Mouse (Mus musculus) limb, embryonic 11.5 days (tissue): ENCODE data around the gene Magi1. TPM values are rescaled to one million over a fixed set of nuclear protein-coding genes. Genes with fewer than 3 reads are reported as not detected.

Experiments
- ATAC-seq: fragments of 200-750 bp; cut with Nextera tagmentation; 2 replicates; pipeline ENCODE4 v1.8.0; 2017; ENCODE audit warnings: low read depth; ENCODE audit not compliant: insufficient number of reproducible peaks, low FRiP score, low TSS enrichment
- DNase-seq: peaks from one replicate; pipeline ENCODE4 v3.0.0-alpha.2; 2015; ENCODE audit warnings: low spot score
- H3K27ac ChIP-seq: fragments of 300-500 bp; sonication (generic); replicated peaks from 2 replicates; pipeline ENCODE4 v1.5.1; 2014; ENCODE audit warnings: low read depth, mild to moderate bottlenecking, low read length
- H3K27me3 ChIP-seq: fragments of 300-500 bp; sonication (generic); 2 replicates; pipeline ENCODE4 v1.6.1; 2014; ENCODE audit warnings: mild to moderate bottlenecking, low read length, mixed read lengths; ENCODE audit not compliant: control insufficient read depth, insufficient read depth
- H3K36me3 ChIP-seq: fragments of 300-500 bp; sonication (generic); 2 replicates; pipeline ENCODE4 v1.6.1; 2014; ENCODE audit warnings: mild to moderate bottlenecking, low read length, moderate library complexity, mixed read lengths; ENCODE audit not compliant: control insufficient read depth, insufficient read depth
- H3K4me1 ChIP-seq: fragments of 300-500 bp; sonication (generic); 2 replicates; pipeline ENCODE4 v1.6.1; 2014; ENCODE audit warnings: low read length, mixed read lengths; ENCODE audit not compliant: control insufficient read depth, insufficient read depth
- H3K4me2 ChIP-seq: fragments of 300-500 bp; sonication (generic); 2 replicates; pipeline ENCODE4 v1.6.1; 2014; ENCODE audit warnings: low read depth, mild to moderate bottlenecking, moderate library complexity; ENCODE audit not compliant: severe bottlenecking
- H3K4me3 ChIP-seq: fragments of 300-500 bp; sonication (generic); 2 replicates; pipeline ENCODE4 v1.5.1; 2014; ENCODE audit warnings: low read depth, low read length
- H3K9ac ChIP-seq: fragments of 300-500 bp; sonication (generic); 2 replicates; pipeline ENCODE4 v1.6.1; 2014; ENCODE audit warnings: mild to moderate bottlenecking, low read length
- H3K9me3 ChIP-seq: fragments of 300-500 bp; sonication (generic); 2 replicates; pipeline ENCODE4 v1.6.1; 2016; ENCODE audit warnings: low read length; ENCODE audit not compliant: control insufficient read depth
- WGBS: fragments of 180-500 bp; shearing (Covaris S2); extraction: QIAGEN DNeasy Blood & Tissue Kit; methylation state at CpG from one replicate; pipeline ENCODE4 v1.1.7; 2014; 5-methylcytosine and 5-hydroxymethylcytosine counted together
- polyA plus RNA-seq: library from polyadenylated mRNA; unstranded; fragments of >200 nt; fragmentation: Nextera tagmentation; extraction: Ambion mirVana; gene quantifications from 2 replicates; pipeline ENCODE4 v1.2.1, GENCODE M21; 2014

Magi1 gene
- polyA plus RNA-seq, 1 experiment from 2014 or later = 13.4 TPM

DNA sequence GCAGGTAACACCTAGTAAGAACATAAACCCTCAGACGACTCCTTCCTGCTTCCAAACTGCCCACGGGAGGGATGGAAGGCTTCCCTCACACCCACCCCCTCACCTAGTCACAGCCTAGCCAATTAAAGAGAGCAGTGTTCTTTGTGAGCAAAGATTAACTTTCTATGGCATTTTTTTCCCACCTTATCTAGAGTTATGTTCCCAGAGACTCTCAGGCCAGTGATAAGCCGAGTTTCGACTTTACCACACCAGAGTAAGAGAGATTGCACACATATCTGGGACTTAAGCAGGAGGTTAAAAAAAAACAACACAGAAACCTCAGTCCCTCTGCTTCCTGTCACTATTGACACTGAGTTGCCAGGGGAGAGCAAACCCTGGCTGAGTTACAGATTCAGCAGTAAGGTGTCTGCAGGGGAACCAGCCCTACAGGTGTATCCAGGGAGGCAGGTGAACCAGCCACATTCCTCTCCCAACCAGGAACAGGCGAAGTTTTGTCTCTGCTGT, 80.0 kb downstream of the Magi1 start:
- no peak for ATAC-seq
- H3K27me3 ChIP-seq = no peaks in the 10 kb centered on the region
- H3K36me3 ChIP-seq = no peaks in the 10 kb centered on the region
- H3K27ac ChIP-seq = no peak overlapping the region
- no peaks in the 10 kb centered on the region for H3K9me3 ChIP-seq
- H3K4me2 ChIP-seq = no peak overlapping the region
- no peak overlapping the region for H3K9ac ChIP-seq
- DNase-seq = peak; percentile 21
- peaks cover 10% of the 10 kb centered on the region; the same call in 1 of the 2 replicates for H3K4me1 ChIP-seq
- 30% methylated on average over 5 of the region's 5 CpGs for WGBS
- no peak overlapping the region for H3K4me3 ChIP-seq

DNA sequence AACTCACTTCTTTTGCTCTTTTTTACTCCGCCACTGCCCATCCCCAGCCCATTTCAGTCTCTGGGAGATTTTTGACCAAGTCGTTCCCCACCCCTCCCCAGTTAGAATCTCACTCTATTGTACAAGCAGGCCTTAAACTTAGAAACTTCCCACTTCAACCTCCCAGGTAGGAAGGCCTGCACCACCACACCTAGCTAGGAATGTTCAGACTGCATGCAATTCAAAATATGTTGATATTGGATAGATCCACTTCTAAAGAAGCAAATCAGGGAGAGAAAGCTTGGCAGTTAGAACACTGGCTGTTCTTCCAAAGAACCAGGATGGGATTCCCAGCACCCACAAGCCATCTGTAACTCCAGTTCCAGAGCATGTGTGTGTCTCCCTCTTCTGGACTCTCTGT, 81.8 kb downstream of the Magi1 start:
- no peak overlapping the region for H3K27ac ChIP-seq
- H3K4me2 ChIP-seq = no peak overlapping the region
- H3K4me1 ChIP-seq = peaks cover 10% of the 10 kb centered on the region; the same call in 1 of the 2 replicates
- H3K9me3 ChIP-seq = no peaks in the 10 kb centered on the region
- H3K9ac ChIP-seq = no peak overlapping the region
- 94% methylated on average over 2 of the region's 2 CpGs for WGBS
- H3K36me3 ChIP-seq = no peaks in the 10 kb centered on the region
- H3K4me3 ChIP-seq = no peak overlapping the region
- no peak for DNase-seq
- ATAC-seq = no peak
- H3K27me3 ChIP-seq = no peaks in the 10 kb centered on the region

DNA sequence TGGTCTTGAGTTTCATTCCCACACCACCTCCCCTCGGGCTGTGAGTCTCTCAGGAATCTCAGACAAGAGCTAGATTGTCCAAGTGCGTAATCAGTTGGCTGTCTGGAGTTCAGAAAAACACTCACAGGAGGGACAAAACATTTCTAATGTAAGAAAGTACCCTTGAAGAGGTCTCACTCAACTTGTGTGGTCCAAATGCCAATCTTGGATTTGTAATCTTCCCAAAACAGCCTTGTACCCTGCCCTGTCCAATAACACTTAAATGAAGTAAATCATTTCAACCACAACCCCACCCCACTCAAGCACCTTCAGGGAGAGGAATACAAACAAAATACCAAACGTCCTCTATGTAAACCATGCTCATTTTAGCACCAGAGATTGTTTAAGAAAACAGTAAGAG, 82.8 kb downstream of the Magi1 start:
- DNase-seq = no peak
- ATAC-seq = no peak
- 72% methylated on average over 3 of the region's 3 CpGs for WGBS
- no peaks in the 10 kb centered on the region for H3K36me3 ChIP-seq
- H3K4me2 ChIP-seq = no peak overlapping the region
- no peak overlapping the region for H3K27ac ChIP-seq
- H3K9ac ChIP-seq = no peak overlapping the region
- peaks cover 14% of the 10 kb centered on the region; the same call in 1 of the 2 replicates for H3K4me1 ChIP-seq
- no peak overlapping the region for H3K4me3 ChIP-seq
- no peaks in the 10 kb centered on the region for H3K27me3 ChIP-seq
- H3K9me3 ChIP-seq = no peaks in the 10 kb centered on the region

DNA sequence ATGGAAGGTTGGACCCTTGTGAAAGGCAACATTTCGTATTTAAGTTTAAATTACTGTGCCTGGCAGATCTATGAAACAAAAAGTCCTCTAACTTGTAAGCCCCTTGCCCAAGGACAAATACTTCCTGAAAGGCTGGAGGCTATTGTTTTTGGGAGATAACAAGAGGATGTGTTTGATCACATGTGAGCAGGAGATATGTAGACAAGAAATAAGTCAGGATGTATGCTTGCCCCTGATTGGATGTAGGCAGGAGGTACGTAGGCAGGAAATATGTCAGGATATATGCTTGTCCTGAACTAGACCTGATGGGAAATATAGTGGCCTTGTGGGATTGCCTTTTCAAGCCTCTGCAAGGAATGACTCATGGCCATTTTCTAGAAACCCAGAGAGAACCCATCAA, 84.0 kb downstream of the Magi1 start:
- WGBS = 89% methylated on average over 2 of the region's 2 CpGs
- Histone ChIP-seq H3K36me3 (no peaks in the 10 kb centered on the region), H3K4me1 (peaks cover 17% of the 10 kb centered on the region; the same call in 1 of the 2 replicates), H3K9me3 (no peaks in the 10 kb centered on the region), H3K4me2 (no peak overlapping the region), H3K9ac (no peak overlapping the region), H3K4me3 (no peak overlapping the region), H3K27ac (no peak overlapping the region), H3K27me3 (no peaks in the 10 kb centered on the region)
- ATAC-seq (no peak), DNase-seq (no peak)

DNA sequence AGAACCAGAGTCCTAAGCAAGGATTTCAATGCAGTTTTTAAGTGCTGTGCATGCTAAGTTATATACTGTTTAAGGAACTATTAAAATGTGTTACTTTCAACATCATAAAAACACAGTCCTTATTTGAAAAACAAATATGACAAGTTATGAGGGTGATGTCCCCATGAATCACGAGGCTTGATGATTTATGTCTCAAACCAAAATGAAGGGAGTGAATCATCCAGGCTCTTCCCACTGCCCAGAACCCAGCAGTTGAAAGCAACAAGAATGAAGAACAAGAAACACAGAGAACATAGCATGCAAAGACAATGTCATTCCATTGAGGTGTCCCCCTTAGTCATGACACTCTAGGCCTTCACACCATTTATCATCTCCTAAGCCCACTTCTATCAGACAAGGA, 85.9 kb downstream of the Magi1 start:
- Histone ChIP-seq H3K4me3 (no peak overlapping the region), H3K4me1 (peaks cover 10% of the 10 kb centered on the region; the same call in 1 of the 2 replicates), H3K36me3 (no peaks in the 10 kb centered on the region), H3K9me3 (no peaks in the 10 kb centered on the region), H3K27me3 (no peaks in the 10 kb centered on the region), H3K4me2 (no peak overlapping the region), H3K27ac (no peak overlapping the region), H3K9ac (no peak overlapping the region)
- WGBS = 67% methylated on average over 1 of the region's 1 CpGs
- DNase-seq (no peak), ATAC-seq (no peak)

DNA sequence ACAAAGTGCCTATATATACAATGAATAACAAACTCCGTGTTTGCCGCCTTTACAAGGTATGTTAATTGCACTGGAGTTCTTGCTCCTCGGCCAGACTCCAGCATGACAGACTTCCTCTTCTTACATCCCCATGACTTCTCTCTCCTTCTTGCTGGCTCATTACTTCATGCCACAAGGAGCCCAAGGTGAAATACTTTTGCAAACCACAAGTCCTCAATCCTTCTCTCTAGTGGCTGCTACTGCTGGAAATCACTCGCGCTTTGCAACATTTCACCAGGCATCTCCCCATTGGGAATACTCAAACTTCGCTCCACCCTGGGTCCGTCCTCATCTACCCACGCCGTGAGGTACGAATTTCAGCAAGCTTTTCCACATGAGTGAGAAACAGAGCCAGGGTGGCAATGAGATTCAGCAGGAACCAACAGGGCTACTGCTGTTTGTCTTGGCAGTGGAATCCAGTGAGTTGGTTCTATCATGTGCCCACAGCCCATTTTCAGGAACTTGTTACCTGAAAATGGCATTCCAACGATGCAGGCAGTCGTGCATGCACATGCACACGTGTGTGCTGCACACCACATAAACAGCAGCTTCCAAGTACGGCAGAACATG, 88.3 kb downstream of the Magi1 start:
- peaks cover 13% of the 10 kb centered on the region; the same call in 1 of the 2 replicates for H3K4me1 ChIP-seq
- WGBS = 76% methylated on average over 14 of the region's 14 CpGs
- no peak overlapping the region for H3K27ac ChIP-seq
- H3K36me3 ChIP-seq = no peaks in the 10 kb centered on the region
- H3K27me3 ChIP-seq = no peaks in the 10 kb centered on the region
- H3K9ac ChIP-seq = no peak overlapping the region
- no peak overlapping the region for H3K4me2 ChIP-seq
- DNase-seq (no peak), ATAC-seq (no peak)
- H3K4me3 ChIP-seq = no peak overlapping the region
- no peaks in the 10 kb centered on the region for H3K9me3 ChIP-seq

DNA sequence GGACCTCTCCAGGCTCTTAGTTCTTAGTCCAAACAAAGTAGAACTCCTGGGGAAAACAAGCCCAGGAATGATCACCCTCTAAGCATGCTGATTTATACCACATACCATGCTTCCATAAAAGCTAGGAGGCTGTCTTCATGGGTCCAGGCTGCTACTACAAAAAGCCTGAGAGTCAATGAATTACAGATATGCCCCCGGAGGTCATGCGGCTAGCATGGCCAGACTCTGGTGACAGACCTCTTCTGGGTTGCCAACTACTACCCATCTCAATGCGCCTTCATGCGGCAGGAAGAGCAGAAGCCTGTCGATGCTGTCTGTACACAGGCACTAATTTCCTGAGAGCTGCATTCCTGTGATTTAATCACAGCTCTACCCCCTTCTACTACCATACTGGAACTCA, 92.9 kb downstream of the Magi1 start:
- 76% methylated on average over 5 of the region's 5 CpGs for WGBS

DNA sequence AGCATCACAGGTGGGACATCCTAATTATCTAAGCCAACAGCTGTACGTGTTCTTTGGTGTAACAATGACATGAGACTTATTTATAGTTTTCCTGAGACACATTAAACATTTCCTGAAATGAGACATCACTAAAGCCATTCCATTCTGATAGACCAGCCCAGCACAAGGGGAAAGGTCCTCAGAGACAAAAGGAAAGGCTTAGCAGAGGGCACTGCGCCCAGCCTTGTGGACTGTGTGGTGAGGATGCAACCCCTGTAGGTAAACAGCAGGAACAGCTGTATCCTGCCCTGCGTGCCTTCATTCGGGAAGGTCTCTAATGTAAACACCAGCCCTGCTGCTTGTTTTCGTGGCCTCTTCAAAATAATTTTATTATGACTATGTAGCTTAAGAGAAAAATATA, 94.3 kb downstream of the Magi1 start:
- Histone ChIP-seq H3K9me3 (no peaks in the 10 kb centered on the region), H3K27ac (no peak overlapping the region), H3K36me3 (no peaks in the 10 kb centered on the region), H3K4me3 (no peak overlapping the region), H3K4me1 (peaks cover 6% of the 10 kb centered on the region; the same call in 1 of the 2 replicates), H3K4me2 (no peak overlapping the region), H3K27me3 (no peaks in the 10 kb centered on the region), H3K9ac (no peak overlapping the region)
- no peak for ATAC-seq
- 64% methylated on average over 5 of the region's 5 CpGs for WGBS
- no peak for DNase-seq

More for the DNA sequence above, 92.9 kb downstream of the Magi1 start:
- ATAC-seq (no peak), DNase-seq (no peak)
- Histone ChIP-seq H3K27me3 (no peaks in the 10 kb centered on the region), H3K27ac (no peak overlapping the region), H3K4me3 (no peak overlapping the region), H3K4me2 (no peak overlapping the region), H3K9me3 (no peaks in the 10 kb centered on the region), H3K9ac (no peak overlapping the region), H3K36me3 (no peaks in the 10 kb centered on the region), H3K4me1 (peaks cover 10% of the 10 kb centered on the region; the same call in 1 of the 2 replicates)
